Mouse (Mus musculus): ENCODE data around the gene Slc25a10. TPM values are rescaled to one million over a fixed set of nuclear protein-coding genes. Genes with fewer than 3 reads are reported as not detected.

Slc25a10 gene
- polyA plus RNA-seq, 1 experiment from 2014 or later: 68.9 TPM

GRCm38 (mm10) chr11:120538955-120539284, 47.3 kb downstream of the Slc25a10 start:
- H3K4me3 ChIP-seq (ENCODE audit: low read depth, low read length): no peak overlapping the region
- peak overlapping the region; percentile 60 for H3K27ac ChIP-seq (ENCODE audit: low read depth)
- peaks cover 24% of the 10 kb centered on the region for H3K36me3 ChIP-seq (ENCODE audit: insufficient read depth)
- ATAC-seq (ENCODE audit: insufficient read depth) (no peak; the same call in 1 of the 2 replicates), DNase-seq (no peak)
- no peak for TF ChIP-seq CTCF (IDR thresholded peaks at IDR 0.05; ENCODE audit: low read depth)
- H3K4me2 ChIP-seq: no peak overlapping the region
- H3K27me3 ChIP-seq (ENCODE audit: insufficient read depth, low read length): no peaks in the 10 kb centered on the region
- H3K4me1 ChIP-seq (ENCODE audit: insufficient read depth): peaks cover 6% of the 10 kb centered on the region
- 0 out of 2 replicates have a peak overlapping the region, but pooled peaks have one; percentile 13 for H3K9ac ChIP-seq
- no peaks in the 10 kb centered on the region for H3K9me3 ChIP-seq (ENCODE audit: low read depth, low read length)
- 41% methylated on average over 8 of the region's 8 CpGs for WGBS

GRCm38 (mm10) chr11:120539285-120540014, 47.8 kb downstream of the Slc25a10 start:
- Histone ChIP-seq H3K4me2 (peak overlapping the region; percentile 23; the same call in 1 of the 2 replicates), H3K9me3 (ENCODE audit: low read depth, low read length) (no peaks in the 10 kb centered on the region), H3K27ac (ENCODE audit: low read depth) (peak overlapping the region; percentile 84), H3K36me3 (ENCODE audit: insufficient read depth) (peaks cover 30% of the 10 kb centered on the region), H3K4me1 (ENCODE audit: insufficient read depth) (peaks cover 6% of the 10 kb centered on the region), H3K27me3 (ENCODE audit: insufficient read depth, low read length) (no peaks in the 10 kb centered on the region), H3K9ac (peak overlapping the region; percentile 29), H3K4me3 (ENCODE audit: low read depth, low read length) (no peak overlapping the region)
- DNase-seq (peak; percentile 67), ATAC-seq (ENCODE audit: insufficient read depth) (peak; percentile 72)
- 26% methylated on average over 10 of the region's 10 CpGs for WGBS
- TF ChIP-seq CTCF (IDR thresholded peaks at IDR 0.05; ENCODE audit: low read depth): no peak

GRCm38 (mm10) chr11:120541907-120542306, 50.3 kb downstream of the Slc25a10 start:
- DNase-seq: peak; percentile 36
- no peak overlapping the region for H3K27ac ChIP-seq (ENCODE audit: low read depth)
- no peak for ATAC-seq (ENCODE audit: insufficient read depth)
- no peaks in the 10 kb centered on the region for H3K9me3 ChIP-seq (ENCODE audit: low read depth, low read length)
- 36% methylated on average over 4 of the region's 4 CpGs for WGBS
- H3K4me2 ChIP-seq: no peak overlapping the region
- no peaks in the 10 kb centered on the region for H3K27me3 ChIP-seq (ENCODE audit: insufficient read depth, low read length)
- peaks cover 48% of the 10 kb centered on the region for H3K36me3 ChIP-seq (ENCODE audit: insufficient read depth)
- no peak overlapping the region for H3K9ac ChIP-seq
- H3K4me1 ChIP-seq (ENCODE audit: insufficient read depth): peaks cover 6% of the 10 kb centered on the region
- peak; percentile 58 for TF ChIP-seq CTCF (IDR thresholded peaks at IDR 0.05; ENCODE audit: low read depth)
- H3K4me3 ChIP-seq (ENCODE audit: low read depth, low read length): no peak overlapping the region

- peaks cover 6% of the 10 kb centered on the region for H3K4me1 ChIP-seq (ENCODE audit: insufficient read depth)
- H3K9me3 ChIP-seq (ENCODE audit: low read depth, low read length): no peaks in the 10 kb centered on the region
- no peak overlapping the region for H3K4me3 ChIP-seq (ENCODE audit: low read depth, low read length)
- no peak overlapping the region for H3K9ac ChIP-seq
- no peaks in the 10 kb centered on the region for H3K27me3 ChIP-seq (ENCODE audit: insufficient read depth, low read length)
- DNase-seq (no peak), ATAC-seq (ENCODE audit: insufficient read depth) (no peak)
- H3K27ac ChIP-seq (ENCODE audit: low read depth): no peak overlapping the region
- peaks cover 48% of the 10 kb centered on the region for H3K36me3 ChIP-seq (ENCODE audit: insufficient read depth)
- no peak for TF ChIP-seq CTCF (IDR thresholded peaks at IDR 0.05; ENCODE audit: low read depth)
- H3K4me2 ChIP-seq: no peak overlapping the region
- 81% methylated on average over 6 of the region's 6 CpGs for whole genome bisulfite sequencing
Measured at GRCm38 (mm10) chr11:120542376-120542775, 50.7 kb downstream of the Slc25a10 start.

GRCm38 (mm10) chr11:120545964-120546363, 54.3 kb downstream of the Slc25a10 start:
- H3K27ac ChIP-seq (ENCODE audit: low read depth): no peak overlapping the region
- H3K9ac ChIP-seq: no peak overlapping the region
- ATAC-seq (ENCODE audit: insufficient read depth) (no peak), DNase-seq (no peak)
- no peak overlapping the region for H3K4me2 ChIP-seq
- no peak for TF ChIP-seq CTCF (IDR thresholded peaks at IDR 0.05; ENCODE audit: low read depth)
- H3K4me1 ChIP-seq (ENCODE audit: insufficient read depth): peaks cover 14% of the 10 kb centered on the region
- H3K36me3 ChIP-seq (ENCODE audit: insufficient read depth): peaks cover 48% of the 10 kb centered on the region
- no peaks in the 10 kb centered on the region for H3K27me3 ChIP-seq (ENCODE audit: insufficient read depth, low read length)
- 87% methylated on average over 3 of the region's 3 CpGs for WGBS
- no peak overlapping the region for H3K4me3 ChIP-seq (ENCODE audit: low read depth, low read length)
- H3K9me3 ChIP-seq (ENCODE audit: low read depth, low read length): no peaks in the 10 kb centered on the region

GRCm38 (mm10) chr11:120547469-120547868, 55.8 kb downstream of the Slc25a10 start:
- Histone ChIP-seq H3K4me1 (ENCODE audit: insufficient read depth) (peaks cover 14% of the 10 kb centered on the region), H3K4me2 (no peak overlapping the region), H3K27me3 (ENCODE audit: insufficient read depth, low read length) (no peaks in the 10 kb centered on the region), H3K9ac (no peak overlapping the region; the same call in 1 of the 2 replicates), H3K36me3 (ENCODE audit: insufficient read depth) (peaks cover 38% of the 10 kb centered on the region), H3K9me3 (ENCODE audit: low read depth, low read length) (no peaks in the 10 kb centered on the region), H3K4me3 (ENCODE audit: low read depth, low read length) (no peak overlapping the region), H3K27ac (ENCODE audit: low read depth) (no peak overlapping the region)
- ATAC-seq (ENCODE audit: insufficient read depth): no peak
- TF ChIP-seq CTCF (IDR thresholded peaks at IDR 0.05; ENCODE audit: low read depth): peak; percentile 21; the same call in 1 of the 2 replicates
- 58% methylated on average over 2 of the region's 2 CpGs for WGBS
- DNase-seq: peak; percentile 35

GRCm38 (mm10) chr11:120548214-120548613, 56.6 kb downstream of the Slc25a10 start:
- Histone ChIP-seq H3K4me1 (ENCODE audit: insufficient read depth) (peaks cover 14% of the 10 kb centered on the region), H3K4me3 (ENCODE audit: low read depth, low read length) (peak overlapping the region; percentile 98), H3K4me2 (peak overlapping the region; percentile 96), H3K36me3 (ENCODE audit: insufficient read depth) (peaks cover 31% of the 10 kb centered on the region), H3K27me3 (ENCODE audit: insufficient read depth, low read length) (no peaks in the 10 kb centered on the region), H3K9ac (peak overlapping the region; percentile 95), H3K9me3 (ENCODE audit: low read depth, low read length) (no peaks in the 10 kb centered on the region), H3K27ac (ENCODE audit: low read depth) (no peak overlapping the region)
- 79% methylated on average over 3 of the region's 3 CpGs for WGBS
- DNase-seq: no peak
- no peak for TF ChIP-seq CTCF (IDR thresholded peaks at IDR 0.05; ENCODE audit: low read depth)
- ATAC-seq (ENCODE audit: insufficient read depth): no peak
